Mouse (Mus musculus): Measurements from ENCODE around the gene Avil. TPM values are rescaled to one million over a fixed set of nuclear protein-coding genes. Genes with fewer than 3 reads are reported as not detected.

Gene Avil
- total and polyA plus RNA-seq, 2 experiments = 0.06 to 0.09 TPM

GRCm38 (mm10) chr10:126960496-126960895 is 40.0 kb upstream of the Avil start:
- Histone ChIP-seq H3K36me3 (ENCODE audit: control insufficient read depth, insufficient read depth, low read length) (no peaks in the 10 kb centered on the region), H3K79me2 (ENCODE audit: control insufficient read depth, insufficient read depth, low read length) (no peaks in the 10 kb centered on the region), H3K27ac (replicated peaks; ENCODE audit: insufficient read depth, low read depth, low read length) (no peak overlapping the region), H3K4me3 (ENCODE audit: insufficient read depth, low read depth, low read length) (no peak overlapping the region), H3K9ac (ENCODE audit: low read depth, low read length) (no peak overlapping the region), H3K4me1 (ENCODE audit: control insufficient read depth, insufficient read depth, low read length) (peaks cover 4% of the 10 kb centered on the region; the same call in 1 of the 2 replicates), H3K27me3 (ENCODE audit: control insufficient read depth, insufficient read depth, low read length) (no peaks in the 10 kb centered on the region)
- no peak for TF ChIP-seq CTCF (IDR thresholded peaks at IDR 0.05; ENCODE audit: low read depth, low read length)
- TF ChIP-seq POLR2A (IDR thresholded peaks at IDR 0.05; ENCODE audit: extremely low read depth, insufficient read depth, low read length) = no peak
- DNase-seq (ENCODE audit: extremely low read depth, low read depth, low spot score) = no peak
- WGBS = 90% methylated on average over 8 of the region's 8 CpGs

GRCm38 (mm10) chr10:126961757-126962156 is 38.8 kb upstream of the Avil start:
- DNase-seq (ENCODE audit: extremely low read depth, low read depth, low spot score) = no peak
- Histone ChIP-seq H3K79me2 (ENCODE audit: control insufficient read depth, insufficient read depth, low read length) (no peaks in the 10 kb centered on the region), H3K27me3 (ENCODE audit: control insufficient read depth, insufficient read depth, low read length) (no peaks in the 10 kb centered on the region), H3K9ac (ENCODE audit: low read depth, low read length) (no peak overlapping the region), H3K27ac (replicated peaks; ENCODE audit: insufficient read depth, low read depth, low read length) (no peak overlapping the region), H3K36me3 (ENCODE audit: control insufficient read depth, insufficient read depth, low read length) (no peaks in the 10 kb centered on the region), H3K4me3 (ENCODE audit: insufficient read depth, low read depth, low read length) (no peak overlapping the region), H3K4me1 (ENCODE audit: control insufficient read depth, insufficient read depth, low read length) (peaks cover 4% of the 10 kb centered on the region; the same call in 1 of the 2 replicates)
- WGBS = 74% methylated on average over 10 of the region's 10 CpGs
- TF ChIP-seq CTCF (IDR thresholded peaks at IDR 0.05; ENCODE audit: low read depth, low read length) (no peak), POLR2A (IDR thresholded peaks at IDR 0.05; ENCODE audit: extremely low read depth, insufficient read depth, low read length) (no peak)

DNA sequence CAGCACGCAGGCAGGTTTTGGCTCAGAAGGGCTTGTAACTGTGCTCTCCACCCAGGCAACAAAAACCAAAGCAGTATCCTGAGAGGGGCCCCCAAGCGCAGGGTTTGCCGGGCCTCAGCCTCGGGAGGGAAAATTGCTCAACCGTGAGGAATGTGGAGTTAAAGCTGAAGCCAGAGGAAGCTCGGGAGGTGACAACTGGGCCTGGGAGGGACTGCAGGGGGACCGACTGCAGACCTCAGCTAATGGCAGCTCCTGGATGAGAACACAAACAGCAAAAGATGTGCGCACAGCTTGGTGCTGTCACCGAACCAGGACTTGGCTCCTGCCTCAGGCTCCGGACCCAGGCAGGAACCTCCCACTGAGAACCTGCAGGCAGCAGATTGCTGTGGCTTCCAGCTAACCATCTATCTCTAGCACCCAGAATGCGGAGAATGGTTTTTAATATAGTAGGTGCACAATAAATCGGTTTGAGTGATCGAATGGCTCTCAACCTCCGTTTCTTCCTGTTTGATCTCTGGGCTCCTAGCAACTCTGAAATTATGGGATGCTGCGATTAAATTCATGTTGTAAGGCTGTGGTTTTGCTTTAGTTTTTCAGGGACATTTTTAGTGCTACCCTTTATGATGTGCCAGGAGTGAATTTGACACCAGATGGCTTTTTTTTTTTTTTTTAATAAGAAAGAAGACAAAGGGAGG is 38.1 kb upstream of the Avil start:
- H3K4me3 ChIP-seq (ENCODE audit: insufficient read depth, low read depth, low read length) = no peak overlapping the region
- TF ChIP-seq CTCF (IDR thresholded peaks at IDR 0.05; ENCODE audit: low read depth, low read length) (no peak), POLR2A (IDR thresholded peaks at IDR 0.05; ENCODE audit: extremely low read depth, insufficient read depth, low read length) (no peak)
- H3K36me3 ChIP-seq (ENCODE audit: control insufficient read depth, insufficient read depth, low read length) = no peaks in the 10 kb centered on the region
- no peak overlapping the region for H3K9ac ChIP-seq (ENCODE audit: low read depth, low read length)
- no peaks in the 10 kb centered on the region for H3K79me2 ChIP-seq (ENCODE audit: control insufficient read depth, insufficient read depth, low read length)
- no peak overlapping the region for H3K27ac ChIP-seq (replicated peaks; ENCODE audit: insufficient read depth, low read depth, low read length)
- 43% methylated on average over 15 of the region's 15 CpGs for WGBS
- H3K4me1 ChIP-seq (ENCODE audit: control insufficient read depth, insufficient read depth, low read length) = peaks cover 4% of the 10 kb centered on the region; the same call in 1 of the 2 replicates
- H3K27me3 ChIP-seq (ENCODE audit: control insufficient read depth, insufficient read depth, low read length) = no peaks in the 10 kb centered on the region
- DNase-seq (ENCODE audit: extremely low read depth, low read depth, low spot score) = no peak

DNA sequence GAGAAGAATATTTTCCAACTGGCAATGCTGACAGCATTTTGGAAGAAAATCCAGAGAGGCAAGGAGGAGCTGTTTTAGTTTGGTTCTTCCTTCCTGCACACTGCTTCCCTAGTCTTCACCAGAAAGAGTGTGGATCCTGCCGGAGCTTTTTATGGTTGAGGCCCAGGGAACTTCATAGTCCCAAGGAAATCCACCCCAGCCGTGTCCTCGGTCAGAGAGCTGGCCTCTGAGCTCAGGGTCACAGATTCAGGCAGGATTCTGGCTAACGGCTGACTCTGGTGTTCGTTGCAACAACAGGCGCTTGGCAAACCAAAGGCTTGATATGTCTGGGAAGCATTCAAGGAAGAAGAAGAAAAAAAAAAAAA is 37.6 kb upstream of the Avil start:
- H3K4me1 ChIP-seq (ENCODE audit: control insufficient read depth, insufficient read depth, low read length) = 0 out of 2 replicates have a peak, but pooled peaks cover under 1% of the 10 kb centered on the region
- H3K27ac ChIP-seq (replicated peaks; ENCODE audit: insufficient read depth, low read depth, low read length) = no peak overlapping the region
- no peak overlapping the region for H3K4me3 ChIP-seq (ENCODE audit: insufficient read depth, low read depth, low read length)
- no peaks in the 10 kb centered on the region for H3K27me3 ChIP-seq (ENCODE audit: control insufficient read depth, insufficient read depth, low read length)
- no peak for DNase-seq (ENCODE audit: extremely low read depth, low read depth, low spot score)
- H3K79me2 ChIP-seq (ENCODE audit: control insufficient read depth, insufficient read depth, low read length) = no peaks in the 10 kb centered on the region
- no peak overlapping the region for H3K9ac ChIP-seq (ENCODE audit: low read depth, low read length)
- TF ChIP-seq POLR2A (IDR thresholded peaks at IDR 0.05; ENCODE audit: extremely low read depth, insufficient read depth, low read length) (no peak), CTCF (IDR thresholded peaks at IDR 0.05; ENCODE audit: low read depth, low read length) (no peak)
- no peaks in the 10 kb centered on the region for H3K36me3 ChIP-seq (ENCODE audit: control insufficient read depth, insufficient read depth, low read length)
- WGBS = 58% methylated on average over 6 of the region's 6 CpGs

GRCm38 (mm10) chr10:126963821-126964220 is 36.7 kb upstream of the Avil start:
- Histone ChIP-seq H3K9ac (ENCODE audit: low read depth, low read length) (no peak overlapping the region), H3K4me3 (ENCODE audit: insufficient read depth, low read depth, low read length) (no peak overlapping the region), H3K27me3 (ENCODE audit: control insufficient read depth, insufficient read depth, low read length) (no peaks in the 10 kb centered on the region), H3K4me1 (ENCODE audit: control insufficient read depth, insufficient read depth, low read length) (no peaks in the 10 kb centered on the region), H3K27ac (replicated peaks; ENCODE audit: insufficient read depth, low read depth, low read length) (no peak overlapping the region), H3K36me3 (ENCODE audit: control insufficient read depth, insufficient read depth, low read length) (no peaks in the 10 kb centered on the region), H3K79me2 (ENCODE audit: control insufficient read depth, insufficient read depth, low read length) (no peaks in the 10 kb centered on the region)
- no peak for DNase-seq (ENCODE audit: extremely low read depth, low read depth, low spot score)
- 90% methylated on average over 8 of the region's 8 CpGs for WGBS
- TF ChIP-seq POLR2A (IDR thresholded peaks at IDR 0.05; ENCODE audit: extremely low read depth, insufficient read depth, low read length) (no peak), CTCF (IDR thresholded peaks at IDR 0.05; ENCODE audit: low read depth, low read length) (no peak)

GRCm38 (mm10) chr10:126971363-126972050 is 29.0 kb upstream of the Avil start:
- H3K4me3 ChIP-seq (ENCODE audit: insufficient read depth, low read depth, low read length) = no peak overlapping the region
- no peak for DNase-seq (ENCODE audit: extremely low read depth, low read depth, low spot score)
- TF ChIP-seq POLR2A (IDR thresholded peaks at IDR 0.05; ENCODE audit: extremely low read depth, insufficient read depth, low read length) (no peak), CTCF (IDR thresholded peaks at IDR 0.05; ENCODE audit: low read depth, low read length) (no peak)
- no peaks in the 10 kb centered on the region for H3K79me2 ChIP-seq (ENCODE audit: control insufficient read depth, insufficient read depth, low read length)
- no peaks in the 10 kb centered on the region for H3K27me3 ChIP-seq (ENCODE audit: control insufficient read depth, insufficient read depth, low read length)
- 28% methylated on average over 12 of the region's 12 CpGs for WGBS
- no peaks in the 10 kb centered on the region for H3K4me1 ChIP-seq (ENCODE audit: control insufficient read depth, insufficient read depth, low read length)
- no peaks in the 10 kb centered on the region for H3K36me3 ChIP-seq (ENCODE audit: control insufficient read depth, insufficient read depth, low read length)
- H3K9ac ChIP-seq (ENCODE audit: low read depth, low read length) = no peak overlapping the region
- peak overlapping the region; percentile 37; the same call in 1 of the 2 replicates for H3K27ac ChIP-seq (replicated peaks; ENCODE audit: insufficient read depth, low read depth, low read length)

Data from liver, adult 2 months (tissue).